Mouse (Mus musculus) kidney, adult 9 months (tissue): ENCODE data around the gene Ifi35.
"Not testable (repeated sequence)": the region's sequence is repeated elsewhere in the genome, so short reads cannot be mapped to it uniquely, and the experiment has no call there.

ENCODE experiments used
- DNase-seq: peaks from one replicate; pipeline ENCODE4 v3.0.0; 2022

Gene Ifi35

GRCm38 (mm10) chr11:101448899-101449298, 692 bp downstream of the Ifi35 start:
- no peak for DNase-seq

DNA sequence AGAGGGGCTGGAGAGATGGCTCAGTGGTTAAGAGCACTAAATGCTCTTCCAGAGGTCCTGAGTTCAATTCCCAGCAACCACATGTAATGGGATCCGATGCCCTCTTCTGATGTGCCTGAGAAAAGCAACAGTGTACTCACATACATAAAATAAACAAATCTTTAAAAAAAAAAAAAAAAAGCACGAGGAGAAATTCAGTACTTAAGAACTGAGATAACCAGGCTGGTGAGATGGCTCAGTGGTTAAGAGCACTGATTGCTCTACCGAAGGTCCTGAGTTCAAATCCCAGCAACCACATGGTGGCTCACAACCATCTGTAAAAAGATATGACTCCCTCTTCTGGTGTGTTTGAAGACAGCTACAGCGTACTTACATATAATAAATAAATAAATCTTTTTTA, 1.4 kb downstream of the Ifi35 start:
- DNase-seq = not testable (repeated sequence)

DNA sequence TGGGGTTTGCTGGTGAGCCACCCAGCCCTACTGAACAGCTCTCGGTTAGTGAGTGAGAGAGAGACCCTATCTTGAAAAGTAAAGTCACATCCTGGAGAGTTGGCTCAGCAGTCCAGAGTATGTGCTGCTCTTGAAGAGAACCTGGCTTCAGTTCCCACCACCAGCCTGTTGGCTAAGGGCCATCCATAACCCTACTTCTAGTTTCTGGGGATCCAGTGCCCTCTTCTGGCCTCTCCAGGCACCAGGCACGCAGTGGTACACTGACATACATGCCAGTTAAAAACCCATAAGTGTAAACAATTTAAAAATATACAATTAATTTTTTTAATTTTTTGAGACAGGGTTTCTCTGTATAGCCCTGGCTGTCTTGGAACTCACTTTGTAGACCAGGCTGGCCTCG, 2.2 kb downstream of the Ifi35 start:
- no peak for DNase-seq

DNA sequence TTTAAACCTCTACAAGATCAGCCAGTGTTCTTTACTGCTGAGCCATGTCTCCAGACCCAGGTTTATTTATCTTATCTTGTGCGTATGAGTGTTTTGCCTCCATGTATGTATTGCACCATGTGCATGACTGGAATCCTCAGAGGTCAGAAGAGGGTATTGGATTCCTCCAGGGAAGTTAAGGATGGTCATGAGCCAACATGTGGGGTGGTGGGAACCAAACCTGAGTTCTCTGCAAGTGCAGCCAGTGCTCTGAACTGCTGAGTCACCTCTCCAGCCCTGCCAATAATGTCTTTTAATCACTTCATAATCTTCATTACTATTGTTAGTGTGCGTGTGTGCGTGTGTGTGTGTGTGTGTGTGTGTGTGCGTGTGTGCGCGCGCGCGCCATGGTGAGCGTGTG, 3.3 kb downstream of the Ifi35 start:
- no peak for DNase-seq

- no peak for DNase-seq
Measured at GRCm38 (mm10) chr11:101452093-101452774, 4.0 kb downstream of the Ifi35 start.

DNA sequence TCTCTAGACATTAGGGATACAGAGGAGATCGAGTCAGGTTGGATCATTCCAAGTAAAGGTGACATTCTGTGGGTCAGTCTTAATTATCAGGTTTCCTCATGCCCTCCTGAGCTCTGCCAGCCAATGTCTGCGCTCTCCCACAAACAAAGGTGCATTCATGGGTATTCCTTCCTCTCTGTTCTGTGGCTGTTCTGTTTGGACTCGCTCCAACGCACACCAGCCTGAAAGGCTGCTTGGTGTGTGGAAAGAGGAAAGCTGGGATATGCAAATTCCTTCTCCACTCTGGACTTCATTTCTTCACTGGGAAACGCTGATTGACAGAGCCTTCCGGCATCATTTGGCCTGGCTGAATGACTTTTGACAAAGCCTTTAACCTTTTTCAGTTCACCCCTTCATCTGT, 6.5 kb downstream of the Ifi35 start:
- DNase-seq = no peak

DNA sequence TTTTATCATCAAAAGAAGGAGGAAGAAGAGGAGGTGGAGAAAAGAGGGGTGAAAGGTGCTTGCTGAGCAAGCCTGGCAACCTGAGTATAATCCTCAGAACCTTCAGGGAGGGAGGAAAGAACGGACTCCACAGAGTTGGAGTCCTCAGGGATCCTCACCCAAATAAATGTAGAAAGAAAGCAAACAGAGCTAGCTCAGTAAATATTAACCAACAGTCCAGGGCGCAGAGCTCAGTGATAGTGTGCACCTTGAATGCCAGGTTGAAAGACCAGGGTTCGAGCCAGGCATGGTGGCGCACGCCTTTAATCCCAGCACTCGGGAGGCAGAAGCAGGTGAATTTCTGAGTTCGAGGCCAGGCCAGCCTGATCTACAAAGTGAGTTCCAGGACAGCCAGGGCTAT, 7.4 kb downstream of the Ifi35 start:
- DNase-seq = no peak

GRCm38 (mm10) chr11:101457631-101458030, 9.4 kb downstream of the Ifi35 start:
- no peak for DNase-seq

DNA sequence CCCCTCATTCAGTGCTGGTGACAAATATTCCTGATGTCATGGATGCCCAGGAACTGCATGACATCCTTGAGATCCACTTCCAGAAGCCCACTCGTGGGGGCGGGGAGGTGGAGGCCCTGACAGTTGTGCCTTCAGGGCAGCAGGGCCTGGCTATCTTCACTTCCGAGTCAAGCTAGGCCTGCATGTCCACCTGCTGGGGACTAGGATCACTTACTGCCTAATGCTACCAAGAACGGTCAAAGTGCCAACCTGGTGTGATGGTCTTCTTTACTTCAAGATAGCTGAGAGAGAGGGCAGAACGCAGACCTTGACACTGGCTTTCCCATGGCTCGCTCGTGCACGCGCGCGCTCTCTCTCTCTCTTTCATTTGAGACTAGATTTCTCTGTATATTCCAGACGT, 10.0 kb downstream of the Ifi35 start:
- DNase-seq = no peak

GRCm38 (mm10) chr11:101459716-101460115, 11.5 kb downstream of the Ifi35 start:
- no peak for DNase-seq

- no peak for DNase-seq
Measured at GRCm38 (mm10) chr11:101460321-101460720, 12.1 kb downstream of the Ifi35 start.

DNA sequence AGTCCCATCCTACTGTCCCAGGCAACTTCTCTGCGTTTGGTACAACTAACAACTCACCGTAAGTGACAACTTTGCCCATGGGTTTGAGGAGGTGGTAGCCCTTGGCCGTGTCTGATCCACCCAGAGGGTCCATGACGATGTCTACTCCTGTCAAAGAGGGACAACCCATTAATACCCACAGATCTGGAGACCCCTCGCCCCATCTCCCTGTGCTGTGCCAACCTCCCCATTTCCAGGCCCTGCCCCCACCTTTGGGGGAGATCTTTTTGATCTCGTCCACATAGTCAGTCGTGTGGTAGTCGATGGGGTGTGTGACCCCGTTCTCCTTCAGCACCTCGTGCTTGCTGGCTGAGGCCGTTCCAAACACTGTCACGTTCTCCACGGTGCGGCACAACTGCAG, 13.9 kb downstream of the Ifi35 start:
- no peak for DNase-seq

DNA sequence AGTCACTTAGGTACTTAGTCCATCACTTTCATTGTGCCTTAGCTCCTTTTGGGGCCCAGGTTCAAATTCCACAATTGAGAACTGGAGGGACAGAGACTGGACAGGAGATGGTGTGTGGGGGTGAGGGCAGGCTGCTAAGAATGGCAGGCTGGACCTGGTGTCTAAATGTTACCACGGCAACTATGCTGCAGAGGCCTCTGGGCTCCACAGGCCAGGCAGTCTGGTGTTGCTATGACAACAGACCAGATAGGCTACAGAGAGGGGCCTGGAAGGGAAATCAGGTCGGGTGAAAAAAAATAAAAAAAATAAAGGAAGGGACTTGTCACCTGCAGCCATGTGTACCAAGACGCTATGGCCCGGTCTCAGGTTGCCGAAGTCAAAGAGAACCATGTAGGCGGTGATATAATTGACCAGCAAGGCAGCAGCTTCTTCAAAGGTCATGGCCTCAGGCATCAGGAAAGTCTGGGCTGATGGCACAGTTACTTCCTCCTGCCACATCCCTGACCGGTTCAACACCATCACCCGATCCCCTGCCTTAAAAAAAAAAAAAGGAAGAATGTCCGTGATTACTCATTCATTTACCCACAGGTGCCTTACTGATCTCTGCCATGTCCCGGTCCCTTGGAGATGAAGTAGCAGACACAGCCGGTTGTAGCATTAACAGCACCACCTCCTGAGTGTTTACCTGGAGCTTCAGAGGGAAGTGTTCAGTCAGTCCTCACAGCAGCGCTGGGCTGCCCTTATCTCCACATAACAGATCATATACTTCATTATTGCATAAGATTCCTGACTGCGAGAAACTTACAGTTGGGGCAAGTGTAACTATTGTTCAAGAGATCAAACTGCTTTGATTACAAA, 14.6 kb downstream of the Ifi35 start:
- DNase-seq = no peak

- peak; percentile 61 for DNase-seq
Measured at GRCm38 (mm10) chr11:101464211-101465100, 16.2 kb downstream of the Ifi35 start, which contains the start of gene Rnd2. Gene Rnd2, plus strand, starts transcription at chr11:101464999.

DNA sequence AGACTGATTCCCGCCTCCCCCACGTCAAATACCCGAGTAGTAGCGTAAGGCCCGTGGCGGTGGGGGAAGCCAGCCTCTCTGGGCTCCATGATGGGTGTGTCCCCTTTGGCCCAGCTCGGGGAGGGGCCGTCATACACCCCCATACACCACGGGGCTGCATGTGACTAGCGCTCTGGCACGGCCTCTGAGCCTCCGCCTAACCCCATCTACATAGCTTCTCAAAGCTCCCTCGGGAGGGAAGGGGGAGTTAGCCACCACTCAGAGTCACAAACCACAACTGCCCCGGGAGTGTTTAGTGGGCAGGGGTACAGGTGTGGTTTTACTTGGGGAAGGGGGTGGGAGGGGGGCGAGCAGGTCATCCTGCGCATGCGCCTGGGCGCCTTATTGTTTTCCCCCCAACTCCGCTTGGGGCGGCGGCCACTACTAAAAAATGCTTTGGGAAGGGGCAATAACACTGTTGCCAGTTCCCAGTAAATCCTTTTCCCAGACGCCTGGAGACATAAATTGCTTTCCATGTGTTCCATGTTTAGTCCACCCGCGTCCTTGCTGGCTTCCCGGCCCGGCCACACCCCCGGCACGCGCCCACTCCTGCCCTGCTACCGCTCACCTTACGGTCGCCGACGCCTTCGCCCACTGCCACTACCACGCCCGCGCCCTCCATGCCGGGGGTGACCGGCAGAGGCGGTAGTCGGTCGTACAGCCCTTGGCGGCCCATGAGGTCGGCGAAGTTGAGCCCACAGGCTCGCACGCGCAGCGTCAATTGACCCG, 17.1 kb downstream of the Ifi35 start:
- DNase-seq = peak; percentile 65

DNA sequence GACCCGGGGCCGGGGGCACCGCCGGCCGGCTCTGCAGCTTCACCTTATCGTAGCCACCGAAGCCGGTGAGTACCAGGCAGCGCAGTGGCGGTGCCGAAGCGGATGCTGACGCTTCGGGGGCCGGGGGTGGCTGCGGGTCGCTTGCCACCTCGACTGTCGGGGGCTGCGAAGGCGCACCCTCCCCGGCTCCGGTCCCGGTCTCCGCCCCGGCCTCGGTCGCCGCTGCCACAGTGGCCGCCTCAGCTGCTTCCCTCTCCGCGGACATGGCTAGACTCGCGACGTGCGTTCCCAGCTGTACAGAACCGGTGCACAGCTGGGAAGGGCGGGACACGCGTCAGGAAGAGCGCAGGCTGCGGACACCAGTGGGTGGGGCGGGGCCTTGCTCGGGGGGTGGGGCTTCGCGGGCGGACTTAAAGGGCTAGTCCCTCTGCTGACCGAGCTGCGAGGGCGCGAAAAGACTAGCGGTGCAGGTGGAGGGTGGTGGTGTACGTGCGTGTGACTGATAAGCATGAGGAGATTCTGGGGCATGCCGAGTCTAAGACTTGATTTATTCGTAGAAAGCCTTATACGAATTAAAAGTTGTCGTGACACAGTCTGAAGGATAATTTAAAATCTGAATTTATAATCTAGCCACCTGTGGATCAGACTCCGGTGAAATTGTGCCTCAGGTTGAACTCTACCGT, 17.8 kb downstream of the Ifi35 start, which contains the start of gene Vat1:
Gene Vat1 (minus strand): TSS at position 362 of the 683 bp plus-strand sequence.
- DNase-seq = peak; percentile 63

DNA sequence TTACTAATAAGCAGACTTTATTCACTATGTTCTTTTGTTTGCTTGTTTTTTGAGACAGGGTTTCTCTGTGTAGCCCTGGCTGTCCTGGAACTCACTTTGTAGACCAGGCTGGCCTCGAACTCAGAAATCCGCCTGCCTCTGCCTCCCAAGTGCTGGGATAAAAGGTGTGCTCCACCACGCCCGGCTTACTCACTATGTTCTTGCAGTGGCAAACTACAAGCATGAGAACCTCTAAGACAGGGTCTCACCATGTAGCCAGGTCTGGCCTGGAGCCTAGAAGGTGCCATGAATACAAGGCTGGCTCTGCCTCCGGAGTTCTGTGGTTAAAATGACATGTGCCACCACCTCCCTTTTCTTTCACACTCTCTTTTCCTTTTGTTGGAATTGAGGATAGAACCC, 18.3 kb downstream of the Ifi35 start:
- not testable (repeated sequence) for DNase-seq

GRCm38 (mm10) chr11:101467477-101468262, 19.5 kb downstream of the Ifi35 start:
- peak; percentile 86 for DNase-seq

- DNase-seq = no peak
Measured at GRCm38 (mm10) chr11:101468263-101468688, 20.1 kb downstream of the Ifi35 start.

GRCm38 (mm10) chr11:101468731-101469130, 20.5 kb downstream of the Ifi35 start:
- no peak for DNase-seq

DNA sequence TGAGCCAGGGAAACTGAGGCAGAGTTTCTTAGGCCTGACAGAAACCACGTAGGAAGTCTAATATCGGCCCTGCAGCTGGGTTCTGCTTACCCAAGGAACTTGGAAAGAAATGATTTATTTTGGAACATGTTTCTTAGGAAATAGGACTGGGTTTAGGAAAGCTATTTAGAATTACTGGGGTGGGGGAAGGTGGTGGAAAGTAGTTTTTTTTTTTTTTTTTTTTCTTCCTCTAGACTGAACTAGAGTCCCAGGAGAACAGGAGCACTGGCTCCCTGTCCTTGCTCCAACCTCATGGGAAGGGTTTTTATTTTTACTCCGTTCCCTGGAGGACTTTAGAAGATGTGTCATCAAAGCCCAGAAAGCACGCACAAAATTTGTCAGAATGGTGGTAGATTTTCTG, 20.9 kb downstream of the Ifi35 start:
- DNase-seq = no peak
